Mouse (Mus musculus) bone marrow macrophage, adult 2 months (primary cell): ENCODE measurements around the gene Rnf222. TPM values are rescaled to one million over a fixed set of nuclear protein-coding genes. Genes with fewer than 3 reads are reported as not detected.
A peak's percentile ranks its signal among the peaks of the same experiment; 100 is the strongest.

Experiments used
- H3K27ac ChIP-seq: 2 replicates; pipeline ENCODE4 v1.5.1; 2012; ENCODE audit warnings: low read depth, low read length; ENCODE audit not compliant: insufficient read depth
- H3K4me1 ChIP-seq: 2 replicates; pipeline ENCODE4 v1.6.1; 2012; ENCODE audit warnings: low read length; ENCODE audit not compliant: control insufficient read depth, insufficient read depth
- H3K4me3 ChIP-seq: 2 replicates; pipeline ENCODE4 v1.5.1; 2012; ENCODE audit warnings: mild to moderate bottlenecking, low read length, moderate library complexity; ENCODE audit not compliant: insufficient read depth
- CTCF ChIP-seq: IDR thresholded peaks from 2 replicates; pipeline ENCODE4 v1.5.1; 2012; ENCODE audit warnings: low read depth, mild to moderate bottlenecking, low read length, moderate library complexity
- POLR2A ChIP-seq: IDR thresholded peaks from 2 replicates; pipeline ENCODE4 v1.6.1; 2012; ENCODE audit warnings: mild to moderate bottlenecking, low read depth, low read length, borderline replicate concordance
- polyA plus RNA-seq: library from polyadenylated mRNA; stranded (reverse); fragments of >200 nt; gene quantifications from 2 replicates; pipeline ENCODE4 v1.2.4, GENCODE M21; 2012; ENCODE audit not compliant: missing spikeins, insufficient read depth, insufficient read length

Gene Rnf222
- not detected in 2 replicates for polyA plus RNA-seq

DNA sequence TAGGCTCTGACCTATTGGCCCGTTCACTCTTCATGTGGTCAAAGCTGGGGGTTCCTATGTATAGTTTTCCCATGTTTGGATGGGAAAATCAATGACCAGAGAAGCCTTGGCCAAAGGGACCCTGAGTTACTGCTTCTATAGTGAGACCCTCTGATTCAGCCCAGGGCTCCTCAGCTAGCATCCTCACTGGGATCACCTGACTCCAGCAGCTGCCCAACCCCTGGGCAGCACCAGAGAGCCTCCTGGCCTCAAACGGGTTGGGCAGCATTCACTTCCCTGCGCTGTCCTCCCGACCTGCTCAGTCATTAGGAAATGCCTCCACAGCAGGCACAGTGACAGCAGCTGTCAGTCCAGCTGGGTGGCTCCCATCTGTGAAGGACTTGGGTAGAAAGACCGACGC lies at the start of gene Rnf222:
TSS of gene Rnf222 (plus strand) at position 301 of the 400 bp plus-strand sequence.
- Histone ChIP-seq H3K4me1 (no peaks in the 10 kb centered on the region), H3K27ac (no peak within 1 kb of the TSS), H3K4me3 (no peak within 1 kb of the TSS)
- TF ChIP-seq CTCF (no peak), POLR2A (no peak)

DNA sequence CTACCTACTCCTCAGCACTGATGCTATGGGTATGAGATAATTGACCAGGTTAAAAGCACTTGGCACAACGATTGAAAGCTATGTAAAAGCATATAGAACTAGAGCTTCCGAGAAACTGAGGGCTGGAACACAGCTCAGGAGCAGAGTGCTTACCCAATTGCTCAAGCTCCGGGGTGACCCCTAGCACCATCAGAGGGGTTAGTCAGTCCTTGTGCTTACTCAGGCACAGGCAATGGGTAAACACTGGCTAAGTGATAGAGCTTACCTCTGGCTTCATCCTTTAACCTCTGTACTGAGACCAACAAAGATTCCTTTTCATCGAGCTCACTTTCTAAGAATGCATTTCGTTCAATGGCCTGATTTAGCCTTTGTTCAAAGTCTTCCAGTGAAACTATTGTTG lies 48.7 kb upstream of the Rnf222 start:
- TF ChIP-seq CTCF (no peak), POLR2A (no peak)
- H3K4me3 ChIP-seq, result no peak overlapping the region
- no peaks in the 10 kb centered on the region for H3K4me1 ChIP-seq
- H3K27ac ChIP-seq, result no peak overlapping the region

GRCm38 (mm10) chr11:68850862-68851261 lies 37.5 kb upstream of the Rnf222 start:
- TF ChIP-seq POLR2A (no peak), CTCF (no peak)
- Histone ChIP-seq H3K4me1 (peaks cover 25% of the 10 kb centered on the region), H3K4me3 (no peak overlapping the region), H3K27ac (no peak overlapping the region)

GRCm38 (mm10) chr11:68851644-68852485 lies 36.5 kb upstream of the Rnf222 start:
- TF ChIP-seq POLR2A (no peak), CTCF (no peak)
- Histone ChIP-seq H3K27ac (peak overlapping the region; percentile 83), H3K4me3 (peak overlapping the region; percentile 88), H3K4me1 (peaks cover 25% of the 10 kb centered on the region)

DNA sequence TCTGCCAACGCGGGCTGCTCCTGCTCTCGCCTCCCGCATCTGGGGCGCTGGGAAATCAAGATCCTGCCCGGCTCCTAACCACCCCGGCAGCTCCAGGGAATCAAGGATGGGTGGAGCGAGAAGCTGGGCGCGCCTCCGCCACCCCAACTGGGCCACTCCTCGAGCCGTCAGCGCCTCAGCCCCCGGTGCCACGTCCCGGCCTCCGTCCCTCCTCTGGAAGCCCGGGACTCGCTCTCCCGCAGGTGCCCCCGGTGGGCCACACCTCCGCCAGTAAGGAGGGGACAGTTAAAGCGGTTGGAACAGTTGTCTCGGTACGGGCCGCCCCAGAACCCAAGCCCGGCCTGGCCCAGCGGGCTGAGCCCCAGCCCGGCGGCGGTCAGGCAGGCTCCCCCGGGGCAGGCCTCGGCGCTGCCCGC lies 35.9 kb upstream of the Rnf222 start:
- H3K4me1 ChIP-seq, result peaks cover 25% of the 10 kb centered on the region
- peak overlapping the region; percentile 88 for H3K4me3 ChIP-seq
- peak overlapping the region; percentile 83 for H3K27ac ChIP-seq
- no peak for TF ChIP-seq CTCF
- TF ChIP-seq POLR2A, result no peak

GRCm38 (mm10) chr11:68852932-68853409 lies 35.4 kb upstream of the Rnf222 start:
- Histone ChIP-seq H3K4me3 (peak overlapping the region; percentile 88), H3K27ac (peak overlapping the region; percentile 83), H3K4me1 (peaks cover 25% of the 10 kb centered on the region)
- TF ChIP-seq POLR2A (no peak), CTCF (no peak)

- Histone ChIP-seq H3K4me1 (peaks cover 25% of the 10 kb centered on the region), H3K27ac (peak overlapping the region; percentile 76), H3K4me3 (peak overlapping the region; percentile 52)
- TF ChIP-seq CTCF, result no peak
- no peak for TF ChIP-seq POLR2A
Observed at GRCm38 (mm10) chr11:68853611-68854401, 34.5 kb upstream of the Rnf222 start.

- TF ChIP-seq CTCF (no peak), POLR2A (no peak)
- peaks cover 23% of the 10 kb centered on the region for H3K4me1 ChIP-seq
- no peak overlapping the region for H3K4me3 ChIP-seq
- H3K27ac ChIP-seq, result no peak overlapping the region
Observed at GRCm38 (mm10) chr11:68854621-68855020, 33.7 kb upstream of the Rnf222 start.

GRCm38 (mm10) chr11:68857329-68857728 lies 31.0 kb upstream of the Rnf222 start:
- H3K4me3 ChIP-seq, result no peak overlapping the region
- H3K27ac ChIP-seq, result no peak overlapping the region
- TF ChIP-seq POLR2A (no peak), CTCF (no peak)
- peaks cover 12% of the 10 kb centered on the region for H3K4me1 ChIP-seq
